Mouse (Mus musculus): Measurements from ENCODE around the gene Slco2a1. TPM values are rescaled to one million over a fixed set of nuclear protein-coding genes. Genes with fewer than 3 reads are reported as not detected.

Slco2a1 gene
- under 1 TPM; 0.15 to 0.35 TPM for polyA plus RNA-seq (2017; shearing (Covaris generic))

GRCm38 (mm10) chr9:102988462-102988861 is at the start of gene Slco2a1:
Slco2a1 (plus strand) TSS chr9:102988712.

GRCm38 (mm10) chr9:103111621-103112470 is 123.3 kb downstream of the Slco2a1 start, which contains the start of gene Rab6b:
Rab6b (plus strand) TSS chr9:103111787.

Other genes with a start within 250 kb of the Slco2a1 start
- gene Ryk, start 153.8 kb upstream of the Slco2a1 start, polyA plus RNA-seq (2017; shearing (Covaris generic)), result 1 to 10 TPM; 6.4 to 9.3 TPM
- gene Rab6b, start 123.1 kb downstream of the Slco2a1 start, polyA plus RNA-seq (2017; shearing (Covaris generic)), result 10 to 100 TPM; 11.4 to 13.9 TPM
- 10 to 100 TPM; 32.4 to 34.7 TPM for gene Srprb, start 213.4 kb downstream of the Slco2a1 start, polyA plus RNA-seq (2017; shearing (Covaris generic))
- gene Gm20425, start 241.6 kb downstream of the Slco2a1 start, polyA plus RNA-seq (2017; shearing (Covaris generic)), result 1 to 10 TPM; 2.8 to 3.8 TPM
- 10 to 100 TPM in 1 of 2 experiments, 1 to 10 TPM in 1; 4.7 to 16.0 TPM for gene Trf, start 241.7 kb downstream of the Slco2a1 start, polyA plus RNA-seq (2017; shearing (Covaris generic))

All from activated CD4-positive, CD25-positive, alpha-beta regulatory T cell (primary cell).